Mouse (Mus musculus): ENCODE results near the gene Fntb.

DNA sequence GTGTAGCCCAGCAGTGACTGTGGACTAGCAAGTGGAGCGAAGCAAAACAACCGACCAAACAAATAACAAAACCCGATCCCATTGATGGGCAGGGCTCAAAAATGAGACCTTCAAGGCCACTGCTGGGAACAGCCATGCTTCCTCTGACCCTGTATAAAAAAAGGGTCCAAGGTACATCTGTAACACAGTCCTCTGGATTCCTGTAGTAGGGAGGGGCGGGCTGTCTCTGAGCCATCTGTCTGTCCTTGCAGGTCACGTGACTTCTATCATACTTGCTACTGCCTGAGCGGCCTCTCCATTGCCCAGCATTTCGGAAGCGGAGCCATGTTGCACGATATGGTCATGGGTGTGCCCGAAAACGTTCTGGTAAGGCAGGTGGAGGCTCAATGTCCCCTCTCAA is 150.8 kb downstream of the Fntb start:
- TF ChIP-seq CTCF (IDR thresholded peaks at IDR 0.05; ENCODE audit: extremely low read depth, insufficient read depth, low read length), result no peak
- TF ChIP-seq POLR2A (IDR thresholded peaks at IDR 0.05; ENCODE audit: extremely low read depth, insufficient read depth, low read length), result no peak
